Mouse (Mus musculus) spleen, adult 18-20 months (tissue): Measurements from ENCODE around the gene Rhd.

Source experiments
- DNase-seq, 2 experiments: peaks; one replicate each; pipeline ENCODE4 v3.0.0; 2022; ENCODE audit warnings: mixed read lengths in 2 of 2

Gene Rhd

DNA sequence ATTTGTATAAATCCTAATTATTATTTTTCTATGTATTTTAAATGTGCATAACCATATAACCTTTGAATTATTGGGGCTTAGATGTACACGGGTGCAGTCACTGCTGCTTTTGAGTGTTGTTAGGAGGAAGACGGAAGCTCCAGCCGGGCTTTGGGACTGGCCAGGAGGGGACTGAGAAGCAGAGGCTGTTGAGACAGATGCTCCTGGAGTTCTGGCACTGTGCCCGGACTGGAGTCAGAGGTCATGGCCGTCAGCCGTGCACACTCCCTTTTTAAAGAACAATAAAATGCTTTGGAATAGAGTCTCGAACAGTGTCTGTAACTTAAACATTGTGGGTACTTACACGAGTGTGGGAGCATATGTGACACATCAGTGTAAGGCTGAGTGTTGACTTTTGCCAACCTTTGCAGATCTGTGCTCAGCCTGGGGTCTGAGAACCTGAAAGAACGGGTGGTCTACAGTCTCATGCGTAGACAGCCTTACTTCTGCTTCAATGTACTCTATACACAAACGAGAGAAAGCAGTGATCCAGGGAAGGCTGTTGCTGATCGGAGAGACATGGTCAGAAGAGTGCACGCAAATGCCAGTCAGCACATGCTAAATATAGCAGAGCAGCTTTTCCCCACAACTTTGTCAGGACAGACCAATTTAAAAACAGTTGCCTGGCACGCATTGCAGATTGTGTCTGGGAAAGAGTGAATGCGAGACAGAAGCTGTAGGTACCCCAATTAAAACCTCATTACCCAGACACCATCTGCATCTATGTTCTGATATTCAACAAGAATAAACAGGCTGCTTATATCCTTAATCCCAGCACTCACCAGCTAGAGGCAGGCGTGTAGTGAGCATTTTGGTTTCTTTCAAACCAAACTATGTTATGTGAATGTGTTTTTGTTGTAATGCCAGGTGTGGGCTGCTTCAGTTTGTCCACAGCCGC lies 73.2 kb downstream of the Rhd start:
- DNase-seq, result no peak

GRCm38 (mm10) chr4:134939900-134940299 lies 75.6 kb downstream of the Rhd start:
- DNase-seq, result no peak

- DNase-seq, result no peak
Measured at GRCm38 (mm10) chr4:134943758-134944538, 79.6 kb downstream of the Rhd start.
